Mouse (Mus musculus) megakaryocyte-erythroid progenitor cell, adult 5-6 weeks (primary cell): ENCODE measurements around the gene Ppat. TPM values are rescaled to one million over a fixed set of nuclear protein-coding genes. Genes with fewer than 3 reads are reported as not detected.
"Not testable (repeated sequence)": the region's sequence is repeated elsewhere in the genome, so short reads cannot be mapped to it uniquely, and the experiment has no call there.

Source experiments
- ATAC-seq: replicated peaks from 2 replicates; pipeline ENCODE4 v1.8.0; 2016; ENCODE audit warnings: mild to moderate bottlenecking, inconsistent platforms; ENCODE audit not compliant: severe bottlenecking, poor library complexity, low FRiP score, low TSS enrichment
- total RNA-seq, 2 experiments: library from RNA; stranded (forward) in 1 of 2; stranded (reverse) in 1 of 2; fragments of 200-1000, 215-1000 nt in 1 of 2; fragments of >200 nt in 1 of 2; fragmentation: Nextera tagmentation in 1 of 2; gene quantifications; 2 replicates each; pipeline ENCODE4 v1.2.3; 2014 to 2017

Gene Ppat
- total RNA-seq, 2 experiments from 2014 or later: 63.2 to 121 TPM

DNA sequence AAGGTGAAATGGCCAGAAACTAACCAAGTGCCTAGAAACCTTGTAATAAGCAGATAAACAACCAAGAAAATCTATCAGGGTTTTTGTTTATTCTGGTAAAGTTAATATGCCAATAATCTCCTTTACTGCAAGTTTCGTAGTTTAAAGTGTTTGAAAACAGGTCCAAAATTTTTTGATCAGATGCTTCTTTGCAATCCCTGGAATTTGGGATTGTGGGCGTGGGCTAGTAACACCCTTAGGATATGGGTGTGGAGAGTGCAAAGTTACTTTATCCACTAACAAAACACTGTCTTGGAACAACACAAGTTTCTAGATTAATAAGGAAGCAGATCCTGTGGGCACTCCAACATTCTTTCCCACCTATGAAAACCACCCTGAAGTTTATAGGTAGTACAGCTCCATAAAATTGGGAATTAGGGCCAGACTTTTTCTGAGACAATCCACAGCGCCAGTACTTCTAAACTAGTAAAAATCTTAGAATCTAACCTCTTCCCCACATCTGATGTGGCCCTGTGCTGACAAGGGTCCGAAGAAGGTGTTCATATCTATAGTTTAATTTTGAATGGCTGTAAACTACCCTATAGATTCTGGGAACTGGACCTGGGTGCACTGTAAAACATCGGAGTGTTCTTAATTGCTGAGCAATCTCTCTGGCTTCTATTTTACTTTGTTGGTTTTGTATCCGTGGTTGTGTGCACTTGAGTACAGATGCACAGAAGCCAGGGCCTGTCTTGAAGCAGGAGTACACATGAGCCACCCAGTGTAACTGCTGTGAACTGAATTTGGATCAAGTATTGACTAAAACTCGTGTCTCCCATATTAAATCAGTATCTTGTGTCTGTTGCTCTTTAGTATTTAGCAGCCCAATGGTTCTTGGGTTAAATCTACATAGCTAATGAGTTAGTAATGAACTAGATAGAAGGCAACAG lies 998 bp upstream of the Ppat start:
- no peak for ATAC-seq

DNA sequence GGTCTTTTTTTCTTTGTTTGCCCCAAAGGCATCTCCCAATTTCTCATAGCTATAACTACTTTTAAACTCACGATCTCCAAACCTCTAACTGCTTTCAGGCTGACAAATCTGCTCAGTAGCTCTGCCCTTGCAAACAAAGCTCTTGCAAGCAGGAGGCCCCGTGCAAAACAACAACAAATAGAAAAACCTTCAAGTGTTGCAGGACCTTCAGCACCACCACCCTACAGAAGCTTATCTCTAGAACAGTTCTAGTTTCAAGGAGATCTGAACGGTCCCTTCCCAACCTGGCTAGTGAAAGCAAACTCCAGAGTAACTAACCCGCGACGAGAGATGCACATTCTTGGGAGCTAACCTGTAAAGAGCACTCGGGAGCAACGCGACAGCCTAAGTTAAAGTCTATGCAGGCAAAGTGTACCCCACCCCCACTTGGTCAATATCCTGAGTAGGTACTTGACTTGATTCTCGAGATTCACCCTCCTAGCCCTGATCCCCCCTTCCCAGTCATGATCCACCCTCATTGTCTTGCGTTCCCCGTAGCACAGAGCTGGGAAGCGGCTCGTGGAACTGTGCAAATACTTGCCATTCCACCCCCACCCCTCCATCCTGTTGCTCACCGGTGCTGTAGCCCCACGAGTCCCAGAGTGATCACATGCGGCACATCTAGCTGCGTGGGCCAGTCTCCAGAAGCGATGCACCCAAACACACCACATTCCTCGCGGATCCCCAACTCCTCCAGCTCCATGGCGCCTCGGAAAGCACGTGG lies 854 bp downstream of the Ppat start:
- ATAC-seq: peak; percentile 9; the same call in 1 of the 2 replicates

DNA sequence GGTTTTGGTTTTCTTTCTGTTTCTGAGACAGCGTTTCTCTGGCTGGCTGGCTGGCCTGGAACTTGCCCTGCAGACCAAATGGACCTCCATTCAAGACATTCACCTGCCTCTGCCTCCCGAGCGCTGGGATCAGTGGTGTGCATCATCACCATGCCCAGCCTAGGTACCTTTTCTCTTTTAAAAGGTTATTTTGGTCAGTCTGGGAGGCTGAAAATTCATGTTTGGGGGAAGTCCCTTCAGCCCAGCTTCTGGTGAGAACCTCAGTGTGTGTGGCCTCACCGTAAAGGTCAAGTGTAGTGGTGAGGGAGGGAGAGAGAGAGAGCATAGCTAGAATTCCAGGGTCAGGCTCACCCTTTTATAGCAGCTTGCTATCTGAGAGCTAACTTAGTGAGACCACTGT lies 3.6 kb downstream of the Ppat start:
- ATAC-seq: no peak

DNA sequence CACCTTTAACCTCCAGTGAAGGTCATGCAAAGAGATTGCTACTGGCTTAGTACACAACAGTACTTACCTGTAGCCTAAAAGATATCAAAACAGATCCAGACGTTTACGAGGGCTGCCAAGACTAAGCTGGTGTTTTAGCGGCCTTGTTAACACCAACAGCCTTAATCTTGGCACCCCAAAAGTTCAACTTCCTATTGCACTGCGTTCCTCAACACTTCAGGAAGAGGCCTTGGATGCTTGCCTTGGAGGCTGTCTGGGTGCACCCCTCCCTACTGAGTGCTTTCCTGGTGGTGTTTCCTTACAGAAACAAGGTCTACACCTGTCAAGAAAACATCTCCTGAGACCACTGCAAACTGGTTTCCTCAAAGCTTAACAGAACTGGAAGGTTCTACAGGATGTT lies 4.2 kb downstream of the Ppat start:
- no peak for ATAC-seq

DNA sequence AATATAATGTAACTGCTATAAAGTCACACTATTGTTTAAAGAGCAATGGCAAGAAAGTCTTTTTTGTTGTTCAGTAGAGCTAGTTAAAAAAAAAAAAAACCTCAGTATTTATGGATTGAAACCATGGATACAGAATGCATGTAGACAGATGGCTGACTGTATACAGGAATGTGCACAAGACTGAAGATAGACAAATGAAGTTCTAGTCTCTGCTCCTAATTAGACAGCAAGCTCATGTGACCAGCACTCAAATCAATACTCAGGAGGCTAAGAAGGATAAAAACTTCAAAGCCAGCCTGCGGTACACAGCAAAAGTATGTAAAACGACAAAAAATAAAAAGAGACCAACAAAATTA lies 5.7 kb downstream of the Ppat start:
- no peak for ATAC-seq

DNA sequence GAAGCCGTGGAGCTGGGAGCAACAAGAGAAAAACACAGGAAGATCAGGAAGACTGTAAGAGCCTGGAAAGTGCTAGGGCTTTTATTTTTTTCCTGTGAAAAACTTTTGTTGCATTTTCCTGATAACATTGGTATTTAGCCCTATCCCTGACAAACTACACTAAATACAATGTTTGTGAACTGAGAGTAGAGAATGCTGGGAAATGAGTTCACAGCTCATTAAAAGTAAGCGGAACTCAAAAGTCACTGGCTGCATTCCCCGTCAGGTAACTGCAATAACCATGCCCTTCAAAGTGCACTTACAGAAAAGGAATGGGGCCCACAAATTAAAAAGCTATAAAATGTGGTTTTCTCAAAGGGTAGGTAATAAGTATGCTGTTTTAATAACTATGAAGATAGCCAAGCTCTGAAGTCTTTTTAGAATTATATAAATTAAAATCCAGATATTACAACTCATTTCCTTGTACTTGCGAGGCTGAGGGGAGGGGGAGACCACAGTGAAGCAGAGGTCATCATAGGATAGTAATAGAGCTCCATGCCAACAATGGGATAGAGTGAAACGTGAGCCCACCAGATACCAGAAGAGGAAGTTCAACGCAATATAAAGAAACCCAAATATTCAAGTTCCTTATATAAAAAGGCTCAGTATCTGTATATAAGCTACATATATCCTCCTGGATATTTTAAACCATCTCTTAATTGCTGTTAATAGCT lies 6.3 kb downstream of the Ppat start:
- no peak for ATAC-seq

DNA sequence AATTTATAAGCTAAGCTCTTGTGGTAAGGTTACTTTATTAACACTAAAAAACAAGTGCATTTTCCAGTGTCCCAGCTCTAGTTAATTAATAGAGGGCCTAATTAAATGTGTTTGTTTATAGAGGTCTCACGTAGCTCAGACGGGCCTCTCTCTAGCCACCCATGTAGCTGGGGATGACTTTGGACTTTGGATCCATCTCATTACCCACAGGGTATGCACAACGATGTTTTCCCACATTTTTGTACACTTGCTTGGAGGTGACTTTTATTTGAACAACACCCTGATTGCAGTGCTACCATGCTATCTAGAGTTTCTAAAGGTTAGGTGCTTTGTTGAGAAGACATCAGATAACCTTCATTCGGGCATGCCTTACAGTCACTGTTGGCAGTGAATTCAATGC lies 8.9 kb downstream of the Ppat start:
- ATAC-seq: no peak

DNA sequence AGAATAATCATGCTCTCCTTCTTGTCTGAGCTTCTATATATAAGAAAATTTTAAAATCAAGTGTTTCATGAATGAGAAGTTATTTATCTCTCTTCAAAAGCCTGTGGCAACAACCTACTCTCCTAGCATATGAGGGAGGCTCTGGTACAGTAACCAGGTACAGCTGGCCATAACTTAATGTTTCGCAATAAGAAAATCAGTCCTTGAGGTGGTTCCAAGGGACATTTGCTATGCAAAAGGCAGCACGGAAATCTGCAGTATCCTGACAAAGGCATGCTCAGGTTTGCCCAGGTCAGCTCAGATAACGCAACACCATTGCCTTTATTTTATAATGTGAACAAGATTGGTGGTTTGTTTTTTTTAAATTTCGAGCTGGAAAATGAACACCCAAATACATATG lies 9.4 kb downstream of the Ppat start:
- ATAC-seq: no peak

DNA sequence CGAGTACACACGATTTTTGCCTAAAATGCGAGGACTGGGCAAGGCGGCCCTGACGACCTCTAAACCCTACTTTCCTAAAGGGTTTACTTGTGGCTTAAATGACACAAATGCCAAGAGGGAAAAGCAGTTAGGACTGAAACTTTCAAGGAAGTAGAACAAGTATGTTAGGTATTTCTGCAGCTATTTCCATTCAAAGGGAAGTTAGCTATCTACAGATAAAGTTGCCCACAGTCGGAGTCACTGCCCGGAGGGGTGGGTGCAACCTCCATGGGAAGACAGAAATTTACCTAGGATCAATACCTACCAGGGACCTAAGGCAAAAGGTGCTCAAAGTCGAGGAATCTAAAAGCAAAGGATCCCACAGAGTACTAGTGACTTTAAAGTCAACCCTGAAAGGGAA lies 11.7 kb downstream of the Ppat start:
- ATAC-seq: no peak

DNA sequence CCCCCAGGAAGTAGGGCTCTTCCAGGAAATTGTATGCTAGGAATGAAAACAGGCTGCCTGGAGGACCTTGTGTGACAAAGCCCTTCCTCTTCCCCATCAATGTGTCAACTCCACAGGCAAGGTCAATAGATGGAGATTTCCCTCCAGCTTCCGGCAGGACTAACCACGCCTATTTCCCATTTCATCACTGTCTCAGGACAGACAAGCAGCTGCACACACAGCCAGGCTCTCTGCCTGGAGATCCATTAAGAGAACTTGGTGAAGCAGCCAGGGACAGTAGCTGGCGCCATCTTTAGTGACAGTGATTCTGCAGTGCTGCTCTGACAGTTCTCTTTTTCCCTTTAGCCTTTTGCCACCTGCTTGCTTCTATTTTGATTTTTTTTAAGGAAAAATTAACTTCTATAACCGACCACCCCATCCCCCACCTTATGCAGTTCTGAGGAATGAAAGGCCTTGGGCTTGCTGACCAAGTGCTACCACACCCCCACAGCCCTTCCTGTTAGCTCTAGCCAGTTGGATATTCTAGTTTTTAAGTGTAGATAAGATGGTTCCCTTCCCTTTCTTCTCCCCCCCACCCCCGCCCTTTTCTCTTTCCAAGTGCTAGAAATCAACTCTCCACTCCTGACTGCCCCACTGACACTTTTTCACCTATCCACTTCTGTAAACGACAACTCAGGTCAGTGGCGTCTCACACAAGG lies 22.0 kb downstream of the Ppat start:
- ATAC-seq: no peak

DNA sequence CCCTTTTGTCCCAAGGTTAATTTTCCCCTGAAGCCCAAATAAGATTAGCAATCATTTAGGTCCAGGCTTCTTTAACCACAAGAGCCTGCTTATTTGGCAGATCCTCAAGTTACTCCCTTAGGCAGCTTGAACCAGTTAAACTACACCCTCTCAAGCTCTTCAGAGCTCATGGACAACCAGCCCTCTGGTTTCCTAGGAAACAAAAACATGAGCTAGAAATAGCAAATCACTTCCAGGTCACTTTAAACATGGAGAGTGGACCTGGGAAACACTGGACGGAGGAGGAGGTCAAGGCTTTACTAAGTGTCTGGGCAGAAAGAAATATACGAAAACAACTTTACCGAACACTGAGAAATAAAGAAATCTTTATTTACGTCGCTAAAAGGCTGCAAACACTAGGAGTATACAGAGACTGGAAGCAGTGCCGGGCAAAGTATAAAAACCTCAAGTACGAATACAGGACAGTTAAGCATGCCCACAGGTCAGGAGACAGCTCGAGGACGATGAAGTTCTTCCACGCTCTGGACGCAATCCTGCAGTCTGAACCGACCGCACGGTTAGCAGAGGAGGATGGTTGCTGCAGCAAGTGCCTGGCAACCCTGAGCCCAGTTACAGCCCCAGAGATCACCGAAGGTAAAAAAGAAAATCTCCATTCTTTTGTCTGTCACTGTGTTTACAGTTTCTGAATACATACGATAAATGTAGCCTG lies 23.1 kb downstream of the Ppat start:
- peak; percentile 86 for ATAC-seq

DNA sequence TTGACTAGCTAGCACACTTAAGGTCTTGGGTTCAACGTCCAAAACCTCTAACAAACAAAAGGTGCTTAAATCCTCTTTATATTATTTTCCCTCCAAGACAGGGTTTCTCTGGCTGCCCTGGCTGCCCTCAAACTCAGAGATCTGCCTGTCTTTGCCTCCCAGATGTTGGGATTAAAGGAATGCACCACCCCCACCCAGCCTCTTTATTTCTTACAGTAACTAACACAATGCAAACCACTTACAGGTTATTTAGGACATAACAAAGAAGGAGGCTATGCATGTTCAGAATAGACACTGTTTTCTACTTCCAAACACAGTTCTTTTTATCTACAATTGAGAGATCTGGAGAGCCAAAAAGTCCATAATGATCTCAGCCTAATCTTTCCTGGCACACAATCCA lies 27.1 kb downstream of the Ppat start:
- ATAC-seq: no peak

DNA sequence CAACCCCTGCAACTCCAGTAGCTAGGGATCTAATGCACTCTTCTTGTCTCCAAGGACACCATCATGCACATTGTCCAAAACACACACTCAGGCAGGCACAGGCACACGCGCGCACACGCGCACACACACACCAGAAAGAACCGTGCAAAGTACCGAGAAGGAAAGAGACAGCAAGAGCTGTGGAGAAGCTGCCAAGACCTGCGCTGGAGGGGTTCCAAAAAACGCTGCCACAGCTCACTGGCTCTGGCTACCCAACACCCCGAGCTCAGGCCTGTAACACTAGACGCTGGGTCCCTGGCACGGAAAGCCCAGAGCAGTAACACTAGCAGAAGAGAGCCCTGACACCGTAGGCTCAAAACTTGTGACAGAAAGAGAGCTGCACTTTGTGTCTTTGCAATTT lies 27.9 kb downstream of the Ppat start:
- peak; percentile 35; the same call in 1 of the 2 replicates for ATAC-seq

DNA sequence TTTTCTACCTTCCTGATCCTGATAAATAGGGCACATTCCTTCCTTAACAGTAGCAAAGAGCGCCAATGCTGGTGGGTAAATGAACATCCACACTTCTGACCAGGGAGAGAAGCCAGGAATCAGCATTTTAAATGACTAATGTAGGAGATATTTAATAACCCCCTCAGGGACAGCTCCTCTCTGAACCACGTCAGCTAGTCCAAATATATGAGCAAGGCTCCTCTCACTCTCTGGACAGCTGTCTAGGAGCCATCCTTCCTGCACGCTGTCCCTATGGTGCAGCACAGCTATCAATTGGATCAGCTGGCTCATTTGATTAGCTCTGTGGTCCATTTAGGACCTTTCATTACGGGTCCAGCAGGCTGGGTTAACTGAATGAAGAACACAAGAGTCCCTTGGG lies 28.5 kb downstream of the Ppat start:
- no peak for ATAC-seq

DNA sequence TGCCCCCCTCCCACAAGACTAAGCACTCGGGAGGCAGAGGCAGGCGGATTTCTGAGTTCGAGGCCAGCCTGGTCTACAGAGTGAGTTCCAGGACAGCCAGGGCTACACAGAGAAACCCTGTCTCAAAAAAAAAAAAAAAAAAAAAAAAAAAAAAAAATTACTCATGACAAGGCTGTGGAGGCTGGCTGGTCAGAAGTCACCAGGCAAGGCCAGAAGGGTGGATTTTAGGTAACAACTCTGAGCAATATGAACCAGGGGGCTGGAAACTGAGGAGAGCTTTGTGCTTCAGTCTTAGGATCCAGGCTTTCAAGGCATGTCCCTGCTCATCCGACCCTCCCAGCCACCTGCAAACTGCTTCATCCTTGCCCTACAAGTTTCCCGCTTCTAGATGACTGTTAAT lies 38.9 kb downstream of the Ppat start:
- not testable (repeated sequence) for ATAC-seq

DNA sequence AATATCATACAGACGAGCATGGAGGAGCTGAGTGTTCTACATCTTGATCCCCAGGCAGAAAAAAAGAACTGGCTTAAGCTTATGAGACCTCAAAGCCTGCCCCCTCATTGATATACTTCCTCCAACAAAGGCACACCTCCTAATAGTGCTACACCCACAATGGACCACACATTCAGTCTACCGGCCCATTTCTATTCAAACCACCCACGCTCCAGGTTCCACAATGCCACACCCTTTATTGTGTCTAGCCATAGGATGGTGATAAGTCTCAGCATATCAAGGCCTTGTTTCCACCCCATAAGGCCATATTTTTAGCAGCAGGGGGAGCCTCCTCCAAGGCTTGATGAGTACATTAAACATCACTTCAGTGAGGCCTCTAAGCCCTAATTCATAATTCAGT lies 40.6 kb downstream of the Ppat start:
- ATAC-seq: no peak

DNA sequence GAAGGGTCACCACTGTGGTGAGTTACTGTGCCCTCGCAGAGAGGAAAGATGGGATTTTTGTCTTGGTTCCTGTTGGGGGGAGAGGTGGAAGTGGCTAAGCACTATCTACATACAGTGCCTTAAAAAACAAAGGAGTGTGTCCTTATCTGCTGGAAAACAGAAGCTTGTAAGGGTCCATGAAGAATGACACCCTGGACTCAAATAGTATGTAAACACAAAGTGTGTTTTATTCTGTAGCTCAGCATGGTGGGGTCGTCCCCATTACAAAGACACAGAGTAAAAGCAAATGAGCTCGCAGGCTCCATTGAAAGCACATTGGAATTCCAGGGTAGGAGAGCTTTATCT lies 45.3 kb downstream of the Ppat start:
- ATAC-seq: peak; percentile 35

DNA sequence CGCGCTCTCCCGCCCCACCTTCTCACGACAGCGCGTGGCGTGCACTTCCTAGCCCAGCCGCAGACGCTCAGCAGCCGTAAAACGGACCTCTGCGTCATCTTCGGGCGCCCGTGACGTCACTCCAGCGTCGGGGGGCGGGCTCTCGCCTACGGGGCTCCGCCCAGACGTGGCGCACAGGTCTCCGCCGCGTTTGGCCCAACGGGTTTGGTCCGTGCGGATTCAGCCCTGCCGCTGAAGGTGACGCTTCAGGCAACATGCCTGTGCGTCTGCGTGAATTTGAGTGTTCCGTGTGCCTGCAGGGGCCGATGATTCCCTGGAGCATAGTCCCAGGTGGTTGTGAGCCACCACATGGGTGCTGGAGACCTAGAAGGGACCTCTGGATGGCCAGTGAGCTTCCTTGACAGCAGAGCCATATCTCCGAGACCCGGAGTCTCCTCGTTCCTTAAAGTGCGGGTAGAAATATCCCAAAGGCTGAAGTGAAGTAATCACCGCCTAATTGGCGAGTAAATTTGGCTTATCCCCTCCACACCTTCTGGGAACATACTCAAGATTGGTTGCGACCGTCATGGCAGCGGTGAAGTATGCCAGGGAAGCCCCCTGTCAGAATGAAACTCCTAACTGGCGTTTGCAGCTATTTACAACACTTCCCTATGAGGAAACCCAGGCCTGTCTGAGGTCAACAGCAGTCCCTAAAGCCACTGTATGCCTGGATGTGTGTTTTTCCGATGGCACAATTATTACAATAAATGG lies 45.8 kb downstream of the Ppat start, which contains the start of gene Aasdh:
TSS of gene Aasdh (minus strand) at position 110 of the 750 bp plus-strand sequence.
- ATAC-seq: peak; percentile 92
